Mouse (Mus musculus) Patski (cell line): Measurements from ENCODE around the gene Gap43. TPM values are rescaled to one million over a fixed set of nuclear protein-coding genes. Genes with fewer than 3 reads are reported as not detected.
A peak's percentile ranks its signal among the peaks of the same experiment; 100 is the strongest.

Experiments used
- ATAC-seq: fragments of 100-300 bp; one replicate; pipeline ENCODE4 v1.8.0; 2021
- CTCF ChIA-PET: fragments of 350-600 bp; sonication (Branson Sonifier 250); formaldehyde crosslinking; loops from one replicate; lab custom pipeline; 2022; ENCODE audit warnings: inconsistent platforms; lab: Charles Lee
- POLR2A ChIA-PET: fragments of 350-600 bp; sonication (Branson Sonifier 250); formaldehyde crosslinking; loops from one replicate; lab custom pipeline; 2022; ENCODE audit warnings: antibody characterized with exemption, inconsistent platforms; lab: Charles Lee
- DNase-seq: peaks from one replicate; pipeline ENCODE4 v3.0.0-alpha.2; 2011; ENCODE audit warnings: low read depth, low spot score
- H3K27me3 ChIP-seq: fragments of 371-371 bp; one replicate; pipeline ENCODE4 v1.5.1; 2021
- CTCF ChIP-seq: fragments of 100-300 bp; IDR thresholded peaks from one replicate; pipeline ENCODE4 v1.5.1; 2021
- in situ Hi-C: fragments of 300-500 bp; cut with MboI; formaldehyde crosslinking; loops from 3 replicates; pipeline ENCODE4 v1.11.1; 2018; ENCODE audit warnings: low pct_unique_long_range_greater_than_20kb, mixed read lengths
- polyA plus RNA-seq: library from polyadenylated mRNA; unstranded; gene quantifications from one replicate; pipeline ENCODE4 v1.2.3, GENCODE M21; 2021

Gap43 gene
- polyA plus RNA-seq, 1 experiment from 2014 or later = not detected

GRCm38 (mm10) chr16:42303461-42303860 is 37.0 kb downstream of the Gap43 start:
- ChIA-PET POLR2A (no interaction called here), CTCF (no interaction called here)
- peaks cover 9% of the 10 kb centered on the region for H3K27me3 ChIP-seq
- in situ Hi-C loops = no loop called here
- no peak for TF ChIP-seq CTCF
- ATAC-seq (no peak), DNase-seq (no peak)

- ATAC-seq = no peak
- in situ Hi-C loops = loop anchor here (25.0 kb wide), 1 partner anchor 1518 kb away; no protein-coding TSS in a partner anchor
- ChIA-PET CTCF (no interaction called here), POLR2A (no interaction called here)
- no peak for TF ChIP-seq CTCF
- DNase-seq = no peak
- H3K27me3 ChIP-seq = peaks cover 6% of the 10 kb centered on the region
Measured at GRCm38 (mm10) chr16:42294481-42294880, 46.0 kb downstream of the Gap43 start.

DNA sequence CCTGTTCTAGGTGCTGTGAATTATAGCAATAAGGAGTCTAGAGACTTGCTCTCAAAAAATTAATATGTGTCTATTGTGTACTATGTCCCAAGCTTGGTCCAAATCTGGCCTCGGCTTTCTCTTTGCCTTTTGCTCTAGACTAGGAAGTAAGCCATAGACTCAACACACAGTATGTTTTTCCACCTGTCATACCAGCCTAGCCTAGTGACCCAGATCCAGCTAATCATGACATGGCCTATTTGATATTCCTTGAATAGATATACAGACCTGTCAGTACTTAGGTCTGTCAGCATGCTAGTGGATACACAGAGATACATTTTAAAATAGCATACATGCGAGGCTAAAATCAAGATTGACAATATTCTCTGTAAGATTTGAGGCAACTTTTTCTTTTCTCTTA is 46.4 kb downstream of the Gap43 start:
- peaks cover 6% of the 10 kb centered on the region for H3K27me3 ChIP-seq
- no peak for TF ChIP-seq CTCF
- ChIA-PET CTCF (no interaction called here), POLR2A (no interaction called here)
- DNase-seq (no peak), ATAC-seq (no peak)
- in situ Hi-C loops = loop anchor here (25.0 kb wide), 1 partner anchor 1518 kb away; no protein-coding TSS in a partner anchor

- in situ Hi-C loops = loop anchor here (25.0 kb wide), 1 partner anchor 1521 kb away; no protein-coding TSS in a partner anchor
- ChIA-PET POLR2A (no interaction called here), CTCF (interaction anchor here (1.1 kb wide), 1 partner anchor 15 kb away, joined by 3 read pairs; no protein-coding TSS in a partner anchor)
- ATAC-seq (no peak), DNase-seq (no peak)
- TF ChIP-seq CTCF = no peak
- H3K27me3 ChIP-seq = peaks cover 17% of the 10 kb centered on the region
Measured at GRCm38 (mm10) chr16:42291572-42291971, 48.9 kb downstream of the Gap43 start.

- no peak for TF ChIP-seq CTCF
- H3K27me3 ChIP-seq = peaks cover 32% of the 10 kb centered on the region
- in situ Hi-C loops = loop anchor here (25.0 kb wide), 1 partner anchor 1528 kb away; no protein-coding TSS in a partner anchor
- ATAC-seq (no peak), DNase-seq (no peak)
- POLR2A ChIA-PET = no interaction called here
- CTCF ChIA-PET = interaction anchor here (0.8 kb wide), 1 partner anchor 321 kb away, joined by 3 read pairs; no protein-coding TSS in a partner anchor
Measured at GRCm38 (mm10) chr16:42284005-42284404, 56.4 kb downstream of the Gap43 start.

- in situ Hi-C loops = loop anchor here (5.0 to 25.0 kb wide), 4 partner anchors 505 to 1535 kb away; no protein-coding TSS in a partner anchor
- ATAC-seq (no peak), DNase-seq (no peak)
- CTCF ChIA-PET = interaction anchor here (1.3 to 1.4 kb wide), 2 partner anchors 9 to 21 kb away, joined by 3 to 9 read pairs; no protein-coding TSS in a partner anchor
- TF ChIP-seq CTCF = no peak
- POLR2A ChIA-PET = no interaction called here
- H3K27me3 ChIP-seq = peaks cover 8% of the 10 kb centered on the region
Measured at GRCm38 (mm10) chr16:42277713-42278112, 62.7 kb downstream of the Gap43 start.

- H3K27me3 ChIP-seq = peaks cover 12% of the 10 kb centered on the region
- ChIA-PET CTCF (no interaction called here), POLR2A (no interaction called here)
- DNase-seq = no peak
- in situ Hi-C loops = loop anchor here (5.0 to 25.0 kb wide), 4 partner anchors 505 to 1535 kb away; no protein-coding TSS in a partner anchor
- no peak for TF ChIP-seq CTCF
- ATAC-seq = no peak
Measured at GRCm38 (mm10) chr16:42277268-42277667, 63.2 kb downstream of the Gap43 start.

- in situ Hi-C loops = loop anchor here (5.0 to 25.0 kb wide), 4 partner anchors 506 to 1536 kb away; no protein-coding TSS in a partner anchor
- peaks cover 17% of the 10 kb centered on the region for H3K27me3 ChIP-seq
- peak; percentile 90 for TF ChIP-seq CTCF
- ChIA-PET POLR2A (no interaction called here), CTCF (interaction anchor here (0.9 to 1.4 kb wide), 3 partner anchors 15 to 506 kb away, joined by 3 read pairs; no protein-coding TSS in a partner anchor)
- no peak for DNase-seq
- peak; percentile 71 for ATAC-seq
Measured at GRCm38 (mm10) chr16:42276216-42277141, 64.0 kb downstream of the Gap43 start.

DNA sequence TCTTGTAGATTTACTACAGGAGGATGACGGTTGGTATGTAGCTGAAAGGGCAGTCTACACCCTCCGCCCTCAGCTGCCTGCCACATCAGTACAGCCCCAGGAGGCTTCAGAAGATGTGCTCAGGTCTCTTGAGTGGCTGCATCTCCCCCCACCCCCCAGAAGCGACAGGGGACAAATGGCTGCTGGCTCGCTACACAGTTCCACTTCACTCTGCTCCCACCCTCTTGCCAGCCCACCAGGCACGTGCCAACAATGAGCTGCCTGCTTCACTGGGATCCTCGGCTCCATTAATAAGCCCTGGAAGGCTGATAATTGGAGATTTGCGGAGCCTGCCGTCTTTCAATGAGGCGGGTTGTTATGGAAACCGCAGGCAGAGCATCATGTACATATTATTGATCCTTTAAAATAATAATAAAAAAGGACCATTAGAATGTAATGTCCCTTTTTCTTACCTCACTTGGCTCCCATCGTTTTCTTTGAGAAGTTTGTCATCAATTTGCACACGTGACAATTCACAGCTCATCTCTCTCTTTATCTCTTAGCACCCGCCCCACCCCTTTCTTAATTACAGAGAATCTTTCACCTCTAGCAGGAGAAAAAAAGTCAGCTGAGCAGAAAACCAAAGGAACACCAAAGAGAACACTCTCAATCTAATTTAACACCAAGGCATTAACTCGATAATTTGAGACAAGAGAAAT is 64.8 kb downstream of the Gap43 start:
- TF ChIP-seq CTCF = no peak
- H3K27me3 ChIP-seq = peaks cover 17% of the 10 kb centered on the region
- CTCF ChIA-PET = interaction anchor here (0.9 to 1.4 kb wide), 3 partner anchors 15 to 507 kb away, joined by 3 read pairs; no protein-coding TSS in a partner anchor
- in situ Hi-C loops = loop anchor here (5.0 to 25.0 kb wide), 4 partner anchors 507 to 1537 kb away; no protein-coding TSS in a partner anchor
- DNase-seq (no peak), ATAC-seq (no peak)
- POLR2A ChIA-PET = no interaction called here

- H3K27me3 ChIP-seq = peaks cover 17% of the 10 kb centered on the region
- CTCF ChIA-PET = no interaction called here
- DNase-seq = no peak
- ATAC-seq = no peak
- TF ChIP-seq CTCF = no peak
- POLR2A ChIA-PET = no interaction called here
- in situ Hi-C loops = loop anchor here (10.0 kb wide), 1 partner anchor 894 kb away; no protein-coding TSS in a partner anchor
Measured at GRCm38 (mm10) chr16:42271213-42271612, 69.2 kb downstream of the Gap43 start.
